In genomic region chr2:13760366-13760765, GRCm38 (mm10) we compare ENCODE assay signal across 20 mouse cellular contexts. TPM values are rescaled to one million over a fixed set of nuclear protein-coding genes. Genes with fewer than 3 reads are reported as not detected.
A peak's percentile ranks its signal among the peaks of the same experiment; 100 is the strongest.
DNase-seq lines count a peak whose midpoint lies in the region; ATAC-seq and TF ChIP-seq lines count a peak whose summit lies in the region.
"Had no signal": no experiment of that assay in that cellular context is flagged by ENCODE, and none has a peak within 500 bp of the region (broad histone marks: within the 10 kb centered on the region; RNA-seq: fewer than 3 reads in every experiment).

No protein-coding gene starts in this region.

- ATAC-seq in CD4-positive, CD25-positive, alpha-beta regulatory T cell, adult 4 months: peak; percentile 79
- ATAC-seq in stomach, postnatal 0 days (ENCODE audit: low FRiP score, low TSS enrichment): peak; percentile 77
- no peak for ATAC-seq in midbrain, embryonic 13.5 days
- no peak for ATAC-seq in frontal cortex, adult (ENCODE audit: low TSS enrichment)
- ATAC-seq: forebrain, embryonic 13.5 days; forebrain, postnatal 0 days; Patski had no signal

- no peak overlapping the region for H3K4me3 ChIP-seq in stomach, postnatal 0 days (ENCODE audit: low read depth, low read length)
- H3K4me3 ChIP-seq in midbrain, embryonic 13.5 days (replicated peaks): no peak overlapping the region
- H3K4me3 ChIP-seq: embryonic facial prominence, embryonic 10.5 days; forebrain, embryonic 13.5 days; gastrocnemius, adult 2 months; heart, embryonic 12.5 days; hindbrain, embryonic 10.5 days; hindbrain, embryonic 15.5 days had no signal

- TF ChIP-seq EP300 in stomach, postnatal 0 days (optimal IDR thresholded peaks at IDR 0.05): no peak

- peak; percentile 77 for DNase-seq in CD4-positive helper T cell, adult 2 months (ENCODE audit: low read depth, low spot score)
- DNase-seq in induced T-regulatory cell, adult 2 months (ENCODE audit: low read depth): peak; percentile 80
- no peak for DNase-seq in stomach, postnatal 0 days (ENCODE audit: low spot score)
- DNase-seq in layer of hippocampus, adult 9-10 months (ENCODE audit: low spot score): no peak
- DNase-seq: adrenal gland, adult 8-10 months; adrenal gland, postnatal 36 days; cerebellum, adult 9-10 months; forebrain, postnatal 0 days; gastrocnemius, adult 2 months; gastrocnemius, postnatal 25 days had no signal

- H3K27me3 ChIP-seq in stomach, postnatal 0 days (ENCODE audit: control insufficient read depth, insufficient read depth, low read length): no peaks in the 10 kb centered on the region
- H3K27me3 ChIP-seq in midbrain, embryonic 13.5 days: no peaks in the 10 kb centered on the region
- H3K27me3 ChIP-seq: CH12.LX; forebrain, embryonic 13.5 days; heart, embryonic 12.5 days; hindbrain, embryonic 15.5 days; Patski had no signal

- H3K36me3 ChIP-seq in stomach, postnatal 0 days (ENCODE audit: control insufficient read depth, insufficient read depth, low read length): no peaks in the 10 kb centered on the region
- H3K36me3 ChIP-seq in midbrain, embryonic 13.5 days: no peaks in the 10 kb centered on the region
- H3K36me3 ChIP-seq: embryonic facial prominence, embryonic 10.5 days; heart, embryonic 12.5 days; hindbrain, embryonic 10.5 days; hindbrain, embryonic 15.5 days had no signal

- H3K4me1 ChIP-seq in stomach, postnatal 0 days (replicated peaks; ENCODE audit: control insufficient read depth, insufficient read depth): no peaks in the 10 kb centered on the region
- no peaks in the 10 kb centered on the region for H3K4me1 ChIP-seq in midbrain, embryonic 13.5 days (replicated peaks)
- H3K4me1 ChIP-seq: embryonic facial prominence, embryonic 10.5 days; forebrain, embryonic 13.5 days; heart, embryonic 12.5 days; hindbrain, embryonic 10.5 days; hindbrain, embryonic 15.5 days had no signal

- no peaks in the 10 kb centered on the region for H3K9me3 ChIP-seq in stomach, postnatal 0 days (ENCODE audit: control insufficient read depth, low read length)
- no peaks in the 10 kb centered on the region for H3K9me3 ChIP-seq in midbrain, embryonic 13.5 days
- H3K9me3 ChIP-seq: embryonic facial prominence, embryonic 10.5 days; forebrain, embryonic 13.5 days; heart, embryonic 12.5 days; hindbrain, embryonic 10.5 days; hindbrain, embryonic 15.5 days had no signal

- no peak overlapping the region for H3K27ac ChIP-seq in stomach, postnatal 0 days (replicated peaks)
- H3K27ac ChIP-seq in midbrain, embryonic 13.5 days: no peak overlapping the region
- H3K27ac ChIP-seq: embryonic facial prominence, embryonic 10.5 days; forebrain, embryonic 13.5 days; gastrocnemius, adult 2 months; hindbrain, embryonic 10.5 days; hindbrain, embryonic 15.5 days had no signal

- TF ChIP-seq CTCF in stomach, postnatal 0 days (IDR thresholded peaks at IDR 0.05; ENCODE audit: low read depth): no peak

- no peak overlapping the region for H3K4me2 ChIP-seq in stomach, postnatal 0 days (replicated peaks; ENCODE audit: low read depth)
- H3K4me2 ChIP-seq in midbrain, embryonic 13.5 days (replicated peaks): no peak overlapping the region
- H3K4me2 ChIP-seq: forebrain, embryonic 13.5 days; heart, embryonic 12.5 days; hindbrain, embryonic 15.5 days had no signal

- H3K9ac ChIP-seq in stomach, postnatal 0 days (ENCODE audit: low read length): no peak overlapping the region
- H3K9ac ChIP-seq in midbrain, embryonic 13.5 days (replicated peaks): no peak overlapping the region
- H3K9ac ChIP-seq: forebrain, embryonic 13.5 days; forebrain, postnatal 0 days; heart, embryonic 12.5 days; hindbrain, embryonic 15.5 days had no signal

RNA-seq across cellular contexts. Expression of gene St8sia6, which starts 33.5 kb away (rescaled TPM):
- 10 to 100 TPM; 12.8 to 14.6 TPM for polyA plus RNA-seq in CD4-positive, CD25-positive, alpha-beta regulatory T cell, adult 4 months (2017; shearing (Covaris generic))
- 1.1 TPM in 2 replicates for polyA plus RNA-seq in stomach, postnatal 0 days (2015; fragmentation: Nextera tagmentation; extraction: Ambion mirVana)
- polyA plus RNA-seq in midbrain, embryonic 13.5 days (2015; fragmentation: Nextera tagmentation; extraction: Ambion mirVana): 0.36 and 0.55 TPM in 2 replicates

Comparison
In these comparisons a context has a peak if more than half of its experiments do, and no peak if none do; other contexts are left out.
1. DNase-seq: peak in CD4-positive helper T cell, adult 2 months (single experiment) and induced T-regulatory cell, adult 2 months (single experiment); none in stomach, postnatal 0 days (single experiment) and layer of hippocampus, adult 9-10 months (single experiment).
2. ATAC-seq: peak in CD4-positive, CD25-positive, alpha-beta regulatory T cell, adult 4 months (single experiment) and stomach, postnatal 0 days (single experiment); none in midbrain, embryonic 13.5 days (single experiment) and frontal cortex, adult (single experiment).